Mouse (Mus musculus): Measurements from ENCODE around the gene Arrdc3.

GRCm38 (mm10) chr13:80928187-80928586, 45.0 kb downstream of the Arrdc3 start:
- TF ChIP-seq CTCF (IDR thresholded peaks at IDR 0.05; ENCODE audit: borderline replicate concordance, extremely low read depth, insufficient read depth, insufficient read length), result no peak
- no peak for TF ChIP-seq POLR2A (IDR thresholded peaks at IDR 0.05; ENCODE audit: borderline replicate concordance, extremely low read depth, insufficient read depth, insufficient read length, poor library complexity, severe bottlenecking)
